Mouse (Mus musculus) heart, embryonic 10.5 days (tissue): ENCODE data around the gene Zfp280b. TPM values are rescaled to one million over a fixed set of nuclear protein-coding genes. Genes with fewer than 3 reads are reported as not detected.
"Not testable (repeated sequence)": the region's sequence is repeated elsewhere in the genome, so short reads cannot be mapped to it uniquely, and the experiment has no call there.

Experiments used
- DNase-seq: peaks from one replicate; pipeline ENCODE4 v3.0.0-alpha.2; 2017; ENCODE audit warnings: low spot score
- H3K27ac ChIP-seq: fragments of 300-500 bp; sonication (generic); 2 replicates; pipeline ENCODE4 v1.5.1; 2016; ENCODE audit warnings: mild to moderate bottlenecking
- H3K27me3 ChIP-seq: fragments of 300-500 bp; sonication (generic); 2 replicates; pipeline ENCODE4 v1.6.1; 2016; ENCODE audit warnings: mild to moderate bottlenecking; ENCODE audit not compliant: poor library complexity, insufficient read depth, severe bottlenecking
- H3K36me3 ChIP-seq: fragments of 300-500 bp; sonication (generic); 2 replicates; pipeline ENCODE4 v1.6.1; 2016; ENCODE audit warnings: mild to moderate bottlenecking, moderate library complexity
- H3K4me1 ChIP-seq: fragments of 300-500 bp; sonication (generic); 2 replicates; pipeline ENCODE4 v1.6.1; 2016; ENCODE audit warnings: mild to moderate bottlenecking
- H3K4me3 ChIP-seq: fragments of 300-500 bp; sonication (generic); 2 replicates; pipeline ENCODE4 v1.5.1; 2016; ENCODE audit warnings: mild to moderate bottlenecking, moderate library complexity
- H3K9me3 ChIP-seq: fragments of 300-500 bp; sonication (generic); 2 replicates; pipeline ENCODE4 v1.6.1; 2016; ENCODE audit warnings: mild to moderate bottlenecking, moderate library complexity
- WGBS: fragments of 180-500 bp; shearing (Covaris S2); methylation state at CpG from one replicate; pipeline ENCODE4 v1.1.7; 2016; 5-methylcytosine and 5-hydroxymethylcytosine counted together
- polyA plus RNA-seq: library from polyadenylated mRNA; unstranded; fragments of >200 nt; fragmentation: Nextera tagmentation; extraction: Ambion mirVana; gene quantifications from 2 replicates; pipeline ENCODE4 v1.2.1, GENCODE M21; 2016

The Zfp280b gene
- 24.7 and 33.4 TPM in 2 replicates for polyA plus RNA-seq

DNA sequence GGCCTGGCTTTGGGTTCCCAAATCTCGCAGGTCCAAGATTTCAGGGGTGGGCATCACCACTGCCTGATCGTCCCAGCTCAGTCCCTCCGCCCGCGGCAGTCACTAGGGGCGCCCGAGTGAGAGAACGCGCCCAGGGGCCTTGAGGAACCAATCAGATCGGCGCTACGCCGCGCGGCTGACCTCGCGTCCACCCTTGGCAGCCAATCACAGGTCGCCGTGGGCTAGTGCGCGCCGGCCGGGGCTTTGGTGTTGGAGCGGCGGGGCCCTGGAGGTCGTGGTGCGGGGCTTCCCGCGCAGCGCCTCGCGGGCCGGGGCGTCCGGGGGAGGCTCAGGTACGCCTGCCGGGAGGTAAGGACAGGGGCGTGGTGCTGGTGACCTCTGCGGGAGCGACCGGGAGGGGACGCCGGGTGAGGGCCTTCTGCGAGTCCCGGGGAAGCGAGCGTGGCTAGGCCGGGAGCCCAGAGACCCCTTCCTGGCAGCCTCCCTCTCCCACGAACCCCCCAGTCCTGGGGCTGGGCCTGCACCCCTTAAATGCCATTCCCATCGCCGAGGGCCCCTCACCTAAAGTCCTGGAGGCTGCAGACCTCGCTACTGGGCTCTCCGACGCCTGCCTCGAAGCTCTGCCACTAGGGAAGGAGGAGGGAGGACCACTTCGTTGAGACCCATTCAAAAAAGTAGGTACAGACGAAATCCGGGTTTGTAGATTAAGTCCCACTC, at the start of gene Zfp280b:
Zfp280b (plus strand) TSS at position 249 of the 717 bp plus-strand sequence.
- Histone ChIP-seq H3K27ac (peak within 1 kb of the TSS; percentile 97), H3K36me3 (peaks cover 27% of the 10 kb centered on the region), H3K4me3 (peak within 1 kb of the TSS; percentile 89), H3K27me3 (no peaks in the 10 kb centered on the region), H3K9me3 (no peaks in the 10 kb centered on the region), H3K4me1 (peaks cover 22% of the 10 kb centered on the region)
- WGBS: under 1% methylated on average over 58 of the region's 58 CpGs
- DNase-seq: peak; percentile 98

DNA sequence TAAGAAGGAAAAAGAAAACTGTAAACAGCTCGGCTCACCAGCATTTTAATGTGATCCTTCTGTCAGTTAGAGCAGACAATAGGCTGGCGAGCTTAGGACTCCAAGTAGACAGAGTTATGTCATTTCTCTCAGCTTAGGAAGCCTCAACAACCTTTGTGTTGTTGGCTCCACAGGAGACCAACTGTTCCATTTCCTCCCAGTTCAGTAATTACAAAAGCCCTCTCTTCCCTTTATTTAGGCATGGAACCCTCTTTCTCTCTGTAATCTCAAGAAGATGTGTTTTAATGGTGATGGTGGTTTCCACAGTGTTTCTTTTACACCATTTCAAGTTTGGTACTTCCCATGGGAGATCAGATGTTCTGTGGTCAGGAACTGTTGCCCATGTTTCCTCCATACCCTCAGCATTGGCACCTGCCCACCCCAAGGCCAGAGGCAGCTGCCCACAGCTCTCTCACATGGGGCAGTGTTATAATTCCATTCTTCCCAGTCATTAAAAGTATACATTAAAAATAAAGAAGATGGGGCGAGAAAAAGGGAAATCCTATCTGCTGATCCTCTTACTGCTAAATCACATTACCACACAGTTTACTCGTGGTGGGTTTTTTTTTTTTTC, 41.9 kb upstream of the Zfp280b start:
- H3K4me3 ChIP-seq: no peak overlapping the region
- no peak overlapping the region for H3K27ac ChIP-seq
- no peaks in the 10 kb centered on the region; the same call in 1 of the 2 replicates for H3K4me1 ChIP-seq
- WGBS: 70% methylated on average over 4 of the region's 4 CpGs
- no peak for DNase-seq
- no peaks in the 10 kb centered on the region for H3K9me3 ChIP-seq
- 0 out of 2 replicates have a peak, but pooled peaks cover 7% of the 10 kb centered on the region for H3K27me3 ChIP-seq
- no peaks in the 10 kb centered on the region for H3K36me3 ChIP-seq

DNA sequence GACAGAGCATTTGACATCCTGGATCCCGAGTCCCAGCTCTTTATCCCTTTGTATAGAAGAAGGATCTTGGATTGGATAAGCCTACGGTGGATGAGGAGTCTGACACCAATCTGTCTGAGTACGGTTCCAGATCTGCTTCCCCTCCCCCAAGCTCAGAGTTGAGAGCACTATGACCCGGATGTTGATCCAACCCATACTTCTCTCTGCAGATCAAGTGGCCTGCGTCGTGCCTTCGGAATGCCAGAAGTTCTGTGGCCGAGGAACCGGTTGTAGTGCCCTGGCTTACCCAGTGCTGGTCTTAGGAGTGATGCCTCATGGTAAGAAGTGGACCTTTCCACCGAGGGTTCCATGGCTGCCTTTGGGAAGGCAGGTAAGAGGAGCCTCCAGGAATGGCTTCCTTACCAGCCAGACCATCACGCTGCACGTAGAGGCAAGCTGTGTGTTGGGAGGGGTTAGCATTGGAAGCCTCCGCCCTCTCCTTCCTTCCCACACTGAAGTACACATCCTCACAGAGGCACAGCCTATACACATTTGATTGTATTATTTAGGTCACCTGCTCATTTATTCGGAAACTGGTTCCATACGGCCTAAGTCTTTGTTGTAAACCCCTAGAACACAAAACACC, 38.7 kb upstream of the Zfp280b start:
- WGBS: 79% methylated on average over 15 of the region's 15 CpGs
- H3K4me3 ChIP-seq: no peak overlapping the region
- H3K27me3 ChIP-seq: 0 out of 2 replicates have a peak, but pooled peaks cover 9% of the 10 kb centered on the region

DNA sequence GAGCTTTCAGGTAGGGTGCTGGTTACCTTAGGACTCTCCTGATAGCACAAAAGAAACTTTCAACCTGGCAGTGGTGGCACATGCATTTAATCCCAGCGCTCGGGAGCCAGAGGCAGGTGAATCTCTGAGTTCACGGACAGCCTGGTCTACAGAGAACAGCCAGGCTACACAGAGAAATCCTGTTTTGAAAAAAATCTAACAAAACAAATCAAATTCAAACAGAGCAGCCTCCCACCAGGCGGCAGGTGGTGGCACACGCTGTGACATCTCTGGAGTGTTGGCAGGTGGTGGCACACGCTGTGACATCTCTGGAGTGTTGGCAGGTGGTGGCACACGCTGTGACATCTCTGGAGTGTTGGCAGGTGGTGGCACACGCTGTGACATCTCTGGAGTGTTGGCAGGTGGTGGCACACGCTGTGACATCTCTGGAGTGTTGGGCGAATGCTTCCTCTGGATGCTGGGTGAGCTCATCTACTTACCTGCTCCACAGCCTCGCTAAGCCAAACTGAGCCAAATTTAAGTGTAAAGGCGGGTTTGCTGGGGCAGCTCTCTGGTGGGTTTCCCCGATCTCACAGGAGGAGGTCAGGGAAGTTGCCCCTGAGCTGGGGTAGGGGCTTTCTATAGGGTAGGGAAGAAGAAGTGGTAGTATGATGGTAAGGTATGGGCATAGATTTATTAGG, 37.8 kb upstream of the Zfp280b start:
- H3K9me3 ChIP-seq, H3K27me3 ChIP-seq, H3K4me1 ChIP-seq, H3K36me3 ChIP-seq, H3K4me3 ChIP-seq, DNase-seq, H3K27ac ChIP-seq: not testable (repeated sequence)
- WGBS: 72% methylated on average over 12 of the region's 13 CpGs

More for the DNA sequence above, 38.7 kb upstream of the Zfp280b start:
- H3K36me3 ChIP-seq: no peaks in the 10 kb centered on the region
- DNase-seq: no peak
- no peaks in the 10 kb centered on the region for H3K9me3 ChIP-seq
- no peak overlapping the region for H3K27ac ChIP-seq
- H3K4me1 ChIP-seq: peaks cover 4% of the 10 kb centered on the region

DNA sequence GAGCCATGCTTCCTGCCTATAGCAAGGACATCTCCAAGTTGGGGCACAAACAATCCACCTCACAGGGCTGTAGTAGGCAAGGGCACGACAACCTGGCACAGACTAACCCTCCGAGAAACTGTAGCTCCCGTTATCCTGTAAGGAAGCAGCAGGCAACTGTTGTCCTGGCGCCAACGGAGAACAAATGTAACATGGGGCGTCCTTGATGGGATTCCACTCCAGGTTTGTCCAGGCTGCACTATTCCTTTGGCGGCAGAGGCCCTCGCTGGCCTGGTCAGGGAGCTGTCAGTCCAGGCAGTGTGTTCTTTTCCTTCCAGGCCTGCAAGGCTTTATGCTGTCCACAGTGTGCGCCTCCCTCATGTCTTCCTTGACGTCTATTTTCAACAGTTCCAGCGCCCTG, 37.0 kb upstream of the Zfp280b start:
- H3K4me1 ChIP-seq: peaks cover 4% of the 10 kb centered on the region
- H3K36me3 ChIP-seq: no peaks in the 10 kb centered on the region
- no peak overlapping the region for H3K4me3 ChIP-seq
- no peak overlapping the region for H3K27ac ChIP-seq
- H3K27me3 ChIP-seq: 0 out of 2 replicates have a peak, but pooled peaks cover 9% of the 10 kb centered on the region
- no peaks in the 10 kb centered on the region for H3K9me3 ChIP-seq
- WGBS: 80% methylated on average over 11 of the region's 11 CpGs
- no peak for DNase-seq

DNA sequence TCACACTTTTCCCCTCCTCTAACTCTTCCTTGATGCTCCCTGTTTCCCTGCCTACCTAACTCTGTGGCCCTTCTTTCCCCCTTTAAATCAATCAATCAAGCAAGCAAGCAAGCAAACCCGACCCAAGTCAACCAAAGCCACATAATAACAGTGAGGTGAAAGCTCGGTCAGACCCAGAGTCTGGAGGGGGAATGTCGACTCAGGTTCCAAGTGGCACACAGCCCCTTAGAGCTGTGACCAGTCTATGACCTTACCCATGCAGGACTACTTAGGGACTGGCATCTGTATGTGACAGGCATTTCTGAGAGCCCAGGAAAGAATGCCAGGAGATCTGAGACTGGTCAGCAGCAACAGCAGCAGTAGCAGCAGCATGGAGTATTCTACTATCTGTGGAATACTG, 36.1 kb upstream of the Zfp280b start:
- Histone ChIP-seq H3K4me1 (peaks cover 9% of the 10 kb centered on the region), H3K9me3 (no peaks in the 10 kb centered on the region), H3K36me3 (no peaks in the 10 kb centered on the region), H3K27me3 (0 out of 2 replicates have a peak, but pooled peaks cover 9% of the 10 kb centered on the region), H3K27ac (no peak overlapping the region), H3K4me3 (no peak overlapping the region)
- DNase-seq: no peak
- WGBS: 67% methylated on average over 3 of the region's 3 CpGs

DNA sequence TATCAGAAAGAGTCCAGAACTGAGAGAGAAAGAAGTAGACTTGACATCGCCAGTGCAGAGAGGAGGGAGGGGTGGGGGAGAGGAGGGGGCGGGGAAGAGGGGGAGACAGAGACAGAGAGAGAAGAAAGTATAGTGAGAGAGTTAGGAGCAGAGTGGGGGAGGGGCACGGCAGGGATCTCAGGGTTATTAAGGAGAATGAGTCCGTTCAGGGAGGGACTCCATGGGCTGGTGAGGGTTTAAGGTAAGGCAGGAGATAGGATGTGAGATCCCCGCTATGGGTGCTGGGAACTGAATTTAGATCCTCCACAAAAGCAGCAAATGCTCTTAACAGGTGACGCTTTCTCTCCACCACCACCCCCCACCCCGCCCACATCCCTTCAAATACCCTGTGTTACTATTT, 31.3 kb upstream of the Zfp280b start:
- H3K36me3 ChIP-seq: no peaks in the 10 kb centered on the region
- 20% methylated on average over 7 of the region's 7 CpGs for WGBS
- H3K27me3 ChIP-seq: no peaks in the 10 kb centered on the region
- no peaks in the 10 kb centered on the region for H3K9me3 ChIP-seq
- no peak overlapping the region for H3K27ac ChIP-seq
- no peak for DNase-seq
- peak overlapping the region; percentile 24; the same call in 1 of the 2 replicates for H3K4me3 ChIP-seq
- peaks cover 23% of the 10 kb centered on the region for H3K4me1 ChIP-seq

DNA sequence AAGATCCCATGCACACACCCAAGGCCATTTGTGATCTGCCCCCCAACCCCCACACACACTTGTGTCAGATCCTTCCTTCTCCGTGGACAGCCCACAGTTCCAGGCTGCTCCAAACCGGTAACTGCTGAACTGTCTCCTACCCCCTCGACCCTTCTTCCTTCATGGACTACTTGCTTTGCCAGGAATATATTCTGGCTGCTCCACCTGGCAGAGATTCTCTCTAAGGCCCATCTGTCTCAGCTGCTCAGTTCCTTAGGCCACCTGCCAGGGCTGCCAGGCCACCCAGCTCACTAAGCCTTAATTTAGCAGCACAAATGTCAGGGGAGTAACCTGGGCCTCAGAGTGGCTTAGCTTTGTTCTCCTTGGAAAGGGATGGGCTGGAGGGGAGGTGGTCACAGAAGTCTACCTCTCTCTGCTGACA, 30.3 kb upstream of the Zfp280b start:
- 29% methylated on average over 3 of the region's 3 CpGs for WGBS

DNA sequence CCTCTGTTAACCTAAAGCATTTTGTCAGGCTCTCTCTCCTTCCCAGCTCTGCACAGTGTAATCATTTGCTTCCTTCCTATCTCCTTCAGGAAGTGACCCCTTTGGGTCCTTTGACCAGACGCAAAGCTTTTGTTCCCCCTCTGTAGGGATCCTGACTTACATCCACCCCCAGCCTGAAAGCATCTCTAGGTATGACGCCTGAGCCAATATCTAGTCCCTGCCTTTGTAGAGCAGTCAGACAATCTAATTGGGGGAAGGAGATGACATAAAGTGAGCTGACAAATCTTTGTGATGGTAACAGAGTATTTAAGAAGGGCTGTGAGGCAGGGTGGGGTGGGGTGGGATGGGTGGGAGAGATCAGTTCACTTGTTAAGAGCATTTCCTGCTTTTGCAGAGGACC, 29.8 kb upstream of the Zfp280b start:
- H3K36me3 ChIP-seq: no peaks in the 10 kb centered on the region
- no peaks in the 10 kb centered on the region for H3K27me3 ChIP-seq
- WGBS: 42% methylated on average over 2 of the region's 2 CpGs
- no peaks in the 10 kb centered on the region for H3K9me3 ChIP-seq
- H3K4me3 ChIP-seq: no peak overlapping the region
- DNase-seq: no peak
- no peak overlapping the region for H3K27ac ChIP-seq
- peaks cover 19% of the 10 kb centered on the region for H3K4me1 ChIP-seq

More for the DNA sequence above, 30.3 kb upstream of the Zfp280b start:
- H3K4me1 ChIP-seq: peaks cover 19% of the 10 kb centered on the region
- H3K4me3 ChIP-seq: no peak overlapping the region
- no peaks in the 10 kb centered on the region for H3K9me3 ChIP-seq
- no peaks in the 10 kb centered on the region for H3K36me3 ChIP-seq
- no peak for DNase-seq
- no peak overlapping the region for H3K27ac ChIP-seq
- H3K27me3 ChIP-seq: no peaks in the 10 kb centered on the region

DNA sequence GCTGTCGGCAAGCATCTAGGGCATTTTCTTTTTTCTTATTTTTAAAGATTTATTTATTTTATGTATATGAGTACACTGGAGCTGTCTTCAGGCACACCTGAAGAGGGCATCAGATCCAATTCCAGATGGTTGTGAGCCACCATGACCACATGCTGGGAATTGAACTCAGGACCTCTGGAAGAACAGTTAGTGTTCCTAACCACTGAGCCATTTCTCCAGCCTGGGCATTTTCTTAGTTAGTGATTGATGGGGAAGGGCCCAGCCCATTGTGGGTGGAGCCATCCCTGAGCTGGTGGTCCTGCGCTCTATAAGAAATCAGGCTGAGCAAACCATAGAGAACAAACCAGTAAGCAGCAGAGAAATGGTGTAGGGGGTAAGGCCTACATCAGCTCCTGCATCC, 29.2 kb upstream of the Zfp280b start:
- H3K4me3 ChIP-seq: no peak overlapping the region
- H3K4me1 ChIP-seq: peaks cover 19% of the 10 kb centered on the region
- no peaks in the 10 kb centered on the region for H3K36me3 ChIP-seq
- H3K9me3 ChIP-seq: no peaks in the 10 kb centered on the region
- no peaks in the 10 kb centered on the region for H3K27me3 ChIP-seq
- DNase-seq: no peak
- H3K27ac ChIP-seq: no peak overlapping the region
- 96% methylated on average over 2 of the region's 2 CpGs for WGBS

DNA sequence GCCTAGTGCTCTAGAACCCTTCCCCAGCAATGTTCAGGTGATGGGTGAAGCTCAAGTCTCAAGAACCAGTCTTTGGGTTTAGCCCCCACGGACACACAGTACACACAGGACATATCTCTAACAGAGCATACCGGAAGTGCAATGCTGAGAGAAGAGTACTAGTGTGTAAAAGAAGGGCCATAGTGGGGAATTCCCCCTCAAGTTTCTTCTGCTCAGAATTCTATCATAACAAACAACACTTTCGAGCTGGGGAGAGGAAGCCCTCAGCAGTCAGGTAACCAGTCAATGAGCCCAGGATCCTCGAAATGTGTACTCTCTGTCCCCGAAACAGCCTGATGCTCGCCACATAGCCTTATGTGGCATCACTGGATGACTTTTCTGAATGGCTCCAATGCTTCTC, 26.1 kb upstream of the Zfp280b start:
- Histone ChIP-seq H3K4me3 (no peak overlapping the region), H3K9me3 (no peaks in the 10 kb centered on the region), H3K27me3 (no peaks in the 10 kb centered on the region), H3K36me3 (no peaks in the 10 kb centered on the region), H3K4me1 (peaks cover 13% of the 10 kb centered on the region), H3K27ac (no peak overlapping the region)
- WGBS: 82% methylated on average over 6 of the region's 6 CpGs
- DNase-seq: no peak

DNA sequence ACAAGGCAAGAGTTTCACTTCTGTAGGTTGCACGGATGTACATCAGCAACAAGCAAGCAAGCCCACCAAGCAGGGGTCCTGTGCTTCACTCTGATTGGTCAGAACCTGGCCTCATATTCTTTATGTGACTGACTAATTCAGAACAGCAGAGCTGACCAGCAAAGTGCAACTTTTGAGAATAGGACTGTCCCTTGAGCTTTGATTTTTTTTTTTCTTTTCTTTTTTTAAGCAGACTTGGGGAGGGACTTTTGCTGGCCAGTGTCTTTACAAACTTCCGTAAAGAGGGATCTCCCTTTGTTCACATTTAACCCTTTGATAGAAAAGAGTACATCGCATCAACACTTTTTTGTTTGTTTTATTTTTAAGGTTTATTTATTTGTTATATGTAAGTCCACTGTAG, 22.6 kb upstream of the Zfp280b start:
- WGBS: 76% methylated on average over 3 of the region's 3 CpGs
- H3K27ac ChIP-seq: no peak overlapping the region
- no peaks in the 10 kb centered on the region for H3K36me3 ChIP-seq
- no peak overlapping the region for H3K4me3 ChIP-seq
- no peak for DNase-seq
- no peaks in the 10 kb centered on the region for H3K27me3 ChIP-seq
- no peaks in the 10 kb centered on the region for H3K9me3 ChIP-seq
- H3K4me1 ChIP-seq: no peaks in the 10 kb centered on the region

DNA sequence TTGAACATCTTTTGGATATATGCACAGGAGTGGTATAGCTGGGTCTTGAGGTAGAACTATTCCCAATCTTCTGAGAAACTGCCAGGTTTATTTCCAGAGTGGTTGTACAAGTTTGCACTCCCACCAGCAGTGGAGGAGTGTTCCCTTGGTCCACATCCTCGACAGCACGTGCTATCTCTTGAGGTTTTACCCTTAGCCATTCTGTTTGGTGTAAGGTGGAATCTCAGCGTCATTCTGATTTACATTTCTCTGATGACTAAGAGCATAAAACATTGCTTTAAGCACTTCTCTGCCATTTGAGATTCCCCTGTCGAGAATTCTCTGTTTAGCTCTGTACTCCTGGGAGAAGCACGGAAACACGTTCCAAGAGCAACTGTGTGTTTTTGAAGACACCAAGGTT, 19.5 kb upstream of the Zfp280b start:
- Histone ChIP-seq H3K4me3 (no peak overlapping the region), H3K27me3 (no peaks in the 10 kb centered on the region), H3K36me3 (no peaks in the 10 kb centered on the region), H3K27ac (no peak overlapping the region), H3K9me3 (no peaks in the 10 kb centered on the region), H3K4me1 (no peaks in the 10 kb centered on the region)
- no peak for DNase-seq
- WGBS: 75% methylated on average over 6 of the region's 6 CpGs
